Mouse (Mus musculus) neutrophil, adult 5-6 weeks (primary cell): Measurements from ENCODE around the gene Lsm14a. TPM values are rescaled to one million over a fixed set of nuclear protein-coding genes. Genes with fewer than 3 reads are reported as not detected.

Experiments
- ATAC-seq: fragments of 151-379, 151-347 bp; 2 replicates; pipeline ENCODE4 v1.8.0; 2017; ENCODE audit warnings: mild to moderate bottlenecking, moderate TSS enrichment; ENCODE audit not compliant: insufficient number of reproducible peaks, poor library complexity, low FRiP score, severe bottlenecking; ENCODE audit errors: extremely low read depth
- total RNA-seq: library from RNA; stranded (forward); fragments of 200-1000 nt; gene quantifications from 2 replicates; pipeline ENCODE4 v1.2.3, GENCODE M21; 2017

Gene Lsm14a
- total RNA-seq, 1 experiment from 2014 or later: 118 TPM

- ATAC-seq: no peak
Measured at GRCm38 (mm10) chr7:34321119-34321518, 72.0 kb downstream of the Lsm14a start.

GRCm38 (mm10) chr7:34319957-34320356, 73.2 kb downstream of the Lsm14a start:
- no peak for ATAC-seq

GRCm38 (mm10) chr7:34319123-34319522, 74.0 kb downstream of the Lsm14a start:
- no peak for ATAC-seq

DNA sequence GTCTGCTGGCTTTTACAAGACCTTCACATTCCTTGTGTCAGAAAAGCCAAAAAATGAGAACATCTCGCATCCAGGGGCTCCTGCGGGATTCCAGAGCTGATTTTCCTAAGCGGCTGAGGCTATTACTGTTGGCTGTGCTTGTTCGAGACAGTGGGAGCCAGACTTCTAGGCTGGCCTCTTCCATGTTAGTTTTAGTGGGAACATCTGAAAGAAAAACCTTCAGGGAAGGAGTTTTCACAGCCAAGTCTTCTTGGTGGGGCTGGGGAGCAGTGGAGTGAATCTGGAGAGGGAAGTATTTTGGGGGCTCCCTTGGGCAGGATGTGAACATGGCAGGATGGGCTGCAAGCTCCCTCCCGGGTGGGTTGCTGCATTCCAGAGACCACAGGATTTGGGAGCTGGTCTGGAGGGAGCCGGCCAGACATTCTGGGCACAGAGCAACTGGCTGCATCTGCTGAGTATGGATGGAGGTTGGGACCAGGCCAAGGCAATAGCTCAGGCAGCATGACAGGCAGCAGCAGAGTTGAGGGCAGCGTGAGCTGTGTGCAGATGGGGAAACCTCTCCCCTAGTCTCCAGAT, 75.1 kb downstream of the Lsm14a start:
- no peak for ATAC-seq

DNA sequence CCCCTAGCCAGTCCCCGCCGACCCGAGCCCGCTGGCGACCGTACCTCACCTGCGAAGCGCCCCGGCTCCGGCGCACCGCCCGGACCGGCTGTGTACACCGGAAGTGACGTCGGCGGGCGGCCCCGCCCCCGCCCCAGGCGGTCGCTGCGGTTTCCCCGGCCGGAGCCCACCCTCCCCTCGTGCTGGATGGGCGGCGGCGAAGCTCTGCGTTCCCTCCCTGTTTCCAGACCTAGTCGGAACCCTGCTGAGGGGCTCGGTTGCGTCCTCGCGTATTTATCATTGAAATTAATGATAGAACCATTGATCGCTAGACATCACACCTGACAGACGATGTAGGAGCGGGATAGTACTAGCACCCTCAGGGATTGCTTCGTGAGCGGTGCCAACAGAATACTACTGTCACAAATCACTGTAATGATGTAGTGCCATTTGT, 79.7 kb downstream of the Lsm14a start, which contains the start of gene 4931406P16Rik:
TSS of gene 4931406P16Rik (minus strand) at position 109 of the 433 bp plus-strand sequence.
- peak; percentile 63 for ATAC-seq

DNA sequence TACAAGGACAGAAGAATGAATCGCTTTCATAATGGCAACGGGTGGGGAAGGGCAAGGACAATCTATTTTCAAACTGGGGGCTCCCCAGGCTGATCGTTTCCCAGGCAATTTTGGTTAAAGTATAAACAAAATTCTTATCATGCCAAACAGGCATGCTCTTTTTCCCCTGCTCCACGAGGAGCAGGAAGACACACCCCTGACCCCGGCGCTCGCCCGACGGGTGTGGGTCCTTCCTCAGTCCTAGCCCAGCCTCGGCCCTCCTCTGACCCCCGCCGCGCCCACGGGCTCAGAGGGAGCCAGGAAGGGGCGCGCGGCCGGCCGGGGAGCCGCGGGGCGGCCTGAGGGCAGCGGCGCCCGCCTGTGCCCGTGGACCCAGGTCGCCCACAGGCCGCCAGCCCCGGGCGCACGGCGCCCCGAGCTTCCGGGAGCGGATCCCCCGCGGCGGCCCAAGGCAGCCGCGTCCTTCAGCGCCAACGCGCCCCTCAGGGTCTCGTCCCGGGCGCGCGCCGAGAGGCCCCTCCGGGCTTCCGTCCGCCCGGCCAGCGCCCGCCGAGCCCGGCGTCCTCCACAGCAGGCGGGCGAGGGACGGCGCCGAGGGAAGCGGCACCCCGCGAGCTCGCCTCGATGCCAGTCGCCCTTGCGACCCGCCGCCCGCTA, 80.2 kb downstream of the Lsm14a start:
- ATAC-seq: no peak

- no peak for ATAC-seq
Measured at GRCm38 (mm10) chr7:34309186-34309764, 83.8 kb downstream of the Lsm14a start.

- ATAC-seq: no peak
Measured at GRCm38 (mm10) chr7:34308586-34308985, 84.5 kb downstream of the Lsm14a start.

GRCm38 (mm10) chr7:34305454-34305853, 87.7 kb downstream of the Lsm14a start:
- ATAC-seq: no peak

- ATAC-seq: no peak
Measured at GRCm38 (mm10) chr7:34302651-34303050, 90.5 kb downstream of the Lsm14a start.

- ATAC-seq: 0 out of 2 replicates have a peak, but pooled peaks have one; percentile 6
Measured at GRCm38 (mm10) chr7:34301952-34302351, 91.2 kb downstream of the Lsm14a start.

DNA sequence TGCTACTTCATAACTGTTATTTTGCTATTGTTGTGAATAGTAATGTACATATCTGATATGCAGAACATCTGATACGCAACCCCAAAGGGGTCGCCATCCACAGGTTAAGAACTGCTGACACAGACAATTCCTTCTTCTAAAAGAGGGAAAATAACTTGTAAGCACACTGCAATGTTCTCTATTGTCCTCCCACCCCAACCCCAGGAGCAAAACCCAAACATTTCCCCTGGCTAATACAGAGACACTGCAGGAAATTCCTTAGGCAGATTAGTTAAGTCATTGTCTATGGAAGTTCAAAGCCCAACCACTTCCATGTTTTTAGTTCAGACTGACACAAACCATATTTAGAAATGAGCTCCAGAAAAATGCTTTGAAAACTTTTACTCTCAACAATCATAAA, 94.3 kb downstream of the Lsm14a start:
- ATAC-seq: no peak

- ATAC-seq: no peak
Measured at GRCm38 (mm10) chr7:34296124-34296523, 97.0 kb downstream of the Lsm14a start.

Other genes with a start within 250 kb of the Lsm14a start
- 98.2 and 102 TPM in 2 replicates for gene Uba2, start 223.7 kb downstream of the Lsm14a start, total RNA-seq
- gene Pdcd2l, start 196.7 kb downstream of the Lsm14a start, total RNA-seq: 35.7 and 36.0 TPM in 2 replicates
- gene Gpi1, start 163.0 kb downstream of the Lsm14a start, total RNA-seq: 399 and 408 TPM in 2 replicates
- gene Gm6096, start 142.3 kb downstream of the Lsm14a start, total RNA-seq: not detected in 2 replicates
- gene 4931406P16Rik, start 79.8 kb downstream of the Lsm14a start, total RNA-seq: 33.6 and 36.8 TPM in 2 replicates